Mouse (Mus musculus) limb, embryonic 10.5 days (tissue): ENCODE data around the gene Zfp423. TPM values are rescaled to one million over a fixed set of nuclear protein-coding genes. Genes with fewer than 3 reads are reported as not detected.

Experiments
- polyA plus RNA-seq: library from polyadenylated mRNA; unstranded; fragments of >200 nt; fragmentation: Nextera tagmentation; extraction: Ambion mirVana; gene quantifications from 2 replicates; pipeline ENCODE4 v1.2.1, GENCODE M21; 2016

Zfp423 gene
- polyA plus RNA-seq, 1 experiment from 2014 or later: 29.4 TPM

Other genes starting within 250 kb of the Zfp423 start
- gene Cnep1r1, start 159.2 kb upstream of the Zfp423 start, polyA plus RNA-seq: 45.9 and 48.7 TPM in 2 replicates
- gene Heatr3, start 178.3 kb upstream of the Zfp423 start, polyA plus RNA-seq: 52.1 and 55.3 TPM in 2 replicates
- gene Tent4b, start 239.6 kb upstream of the Zfp423 start, polyA plus RNA-seq: 9.9 and 10.0 TPM in 2 replicates